Mouse (Mus musculus): Measurements from ENCODE around the gene Ntpcr. TPM values are rescaled to one million over a fixed set of nuclear protein-coding genes. Genes with fewer than 3 reads are reported as not detected.

Gene Ntpcr
- total and polyA plus RNA-seq, 3 experiments: 15.1 to 25.0 (median 24.0) TPM

- TF ChIP-seq ZC3H11A (IDR thresholded peaks at IDR 0.05; ENCODE audit: low read depth, low read length) (no peak), E2F4 (IDR thresholded peaks at IDR 0.05; ENCODE audit: insufficient replicate concordance, low read depth, low read length) (no peak), RAD21 (IDR thresholded peaks at IDR 0.05; ENCODE audit: low read depth, low read length) (no peak), TBP (conservative IDR thresholded peaks at IDR 0.05; ENCODE audit: low read depth, low read length) (no peak), JUN (IDR thresholded peaks at IDR 0.05; ENCODE audit: insufficient read depth, low read depth, low read length) (no peak), ZMIZ1 (IDR thresholded peaks at IDR 0.05; ENCODE audit: low read depth, low read length) (no peak), ZKSCAN1 (IDR thresholded peaks at IDR 0.05; ENCODE audit: borderline replicate concordance, low read depth, low read length) (no peak), MAX (IDR thresholded peaks at IDR 0.05; ENCODE audit: low read length) (no peak), NRF1 (IDR thresholded peaks at IDR 0.05; ENCODE audit: low read depth, low read length) (no peak), SMC3 (IDR thresholded peaks at IDR 0.05; ENCODE audit: low read depth, low read length) (no peak)
- in situ Hi-C loops (cut with MboI; ENCODE audit: low pct_ligation_motif_present, low pct_unique_long_range_greater_than_20kb, low sequenced_read_pairs) (no loop called here), dilution Hi-C loops (cut with MboI; ENCODE audit: extremely low pct_ligation_motif_present, extremely low pct_unique_long_range_greater_than_20kb, low sequenced_read_pairs) (no loop called here)
- Histone ChIP-seq H3K36me3 (replicated peaks in 1 of 2; ENCODE audit: control insufficient read depth in 1 of 2, insufficient read depth in 1 of 2, low read length in 1 of 2) (peaks cover 0 to 2% of the 10 kb centered on the region in 2 experiments), H3K9me3 (replicated peaks; ENCODE audit: low read length) (peaks cover 3% of the 10 kb centered on the region), H3K9ac (ENCODE audit: insufficient read depth, low read depth) (no peak overlapping the region), H3K4me3 (replicated peaks in 1 of 3; ENCODE audit: low read depth in 2 of 3, low read length in 2 of 3, poor library complexity in 1 of 3) (no peak overlapping the region), H3K4me1 (ENCODE audit: control insufficient read depth in 1 of 2, insufficient read depth in 2 of 2) (peaks cover 23 to 26% of the 10 kb centered on the region in 2 experiments), H3K27me3 (replicated peaks) (no peaks in the 10 kb centered on the region), H3K4me2 (ENCODE audit: insufficient read depth, low read depth, poor library complexity, severe bottlenecking) (no peak overlapping the region), H3K79me2 (replicated peaks; ENCODE audit: control insufficient read depth, extremely low read depth, insufficient read depth, poor library complexity, severe bottlenecking) (no peaks in the 10 kb centered on the region), H3K27ac (ENCODE audit: insufficient read depth, low read depth) (no peak overlapping the region)
- DNase-seq (ENCODE audit: extremely low read depth): no peak
Observed at GRCm38 (mm10) chr8:125692447-125692846, 37.3 kb upstream of the Ntpcr start.

- no peak overlapping the region for H3K9ac ChIP-seq (ENCODE audit: insufficient read depth, low read depth)
- peak; percentile 7 for DNase-seq (ENCODE audit: extremely low read depth)
- peaks cover 23 to 26% of the 10 kb centered on the region in 2 experiments for H3K4me1 ChIP-seq (ENCODE audit: control insufficient read depth in 1 of 2, insufficient read depth in 2 of 2)
- no peak overlapping the region for H3K27ac ChIP-seq (ENCODE audit: insufficient read depth, low read depth)
- no peaks in the 10 kb centered on the region for H3K79me2 ChIP-seq (replicated peaks; ENCODE audit: control insufficient read depth, extremely low read depth, insufficient read depth, poor library complexity, severe bottlenecking)
- TF ChIP-seq PAX5 (IDR thresholded peaks at IDR 0.05; ENCODE audit: low read length) (no peak), ZMIZ1 (IDR thresholded peaks at IDR 0.05; ENCODE audit: low read depth, low read length) (no peak), UBTF (IDR thresholded peaks at IDR 0.05; ENCODE audit: low read depth, low read length) (no peak), HCFC1 (IDR thresholded peaks at IDR 0.05; ENCODE audit: low read depth, low read length) (no peak), NELFE (IDR thresholded peaks at IDR 0.05; ENCODE audit: low read depth, low read length) (no peak), E2F4 (IDR thresholded peaks at IDR 0.05; ENCODE audit: insufficient replicate concordance, low read depth, low read length) (no peak), MAX (IDR thresholded peaks at IDR 0.05; ENCODE audit: low read length) (no peak)
- H3K9me3 ChIP-seq (replicated peaks; ENCODE audit: low read length): peaks cover 8% of the 10 kb centered on the region
- H3K4me3 ChIP-seq (replicated peaks in 1 of 3; ENCODE audit: low read depth in 2 of 3, low read length in 2 of 3, poor library complexity in 1 of 3): no peak overlapping the region
- no peaks in the 10 kb centered on the region for H3K27me3 ChIP-seq (replicated peaks)
- in situ Hi-C loops (cut with MboI; ENCODE audit: low pct_ligation_motif_present, low pct_unique_long_range_greater_than_20kb, low sequenced_read_pairs): no loop called here
- H3K36me3 ChIP-seq (replicated peaks in 1 of 2; ENCODE audit: control insufficient read depth in 1 of 2, insufficient read depth in 1 of 2, low read length in 1 of 2): peaks cover 0 to 2% of the 10 kb centered on the region in 2 experiments
- H3K4me2 ChIP-seq (ENCODE audit: insufficient read depth, low read depth, poor library complexity, severe bottlenecking): no peak overlapping the region
- dilution Hi-C loops (cut with MboI; ENCODE audit: extremely low pct_ligation_motif_present, extremely low pct_unique_long_range_greater_than_20kb, low sequenced_read_pairs): no loop called here
Observed at GRCm38 (mm10) chr8:125693197-125693596, 36.6 kb upstream of the Ntpcr start.

All from CH12.LX (cell line).